Mouse (Mus musculus): ENCODE results near the gene Gm20388. TPM values are rescaled to one million over a fixed set of nuclear protein-coding genes. Genes with fewer than 3 reads are reported as not detected.

Gm20388 gene
- total RNA-seq, 4 experiments from 2014 or later: 0.17 to 15.1 (median 6.6) TPM

GRCm38 (mm10) chr8:122390758-122391157 lies 2480.1 kb downstream of the Gm20388 start:
- DNase-seq (ENCODE audit: low spot score in 2 of 2): no peak

GRCm38 (mm10) chr8:122393717-122394116 lies 2483.1 kb downstream of the Gm20388 start:
- DNase-seq (ENCODE audit: low spot score in 2 of 2): no peak

GRCm38 (mm10) chr8:122395291-122395690 lies 2484.7 kb downstream of the Gm20388 start:
- no peak for DNase-seq (ENCODE audit: low spot score in 2 of 2)

GRCm38 (mm10) chr8:122398186-122398585 lies 2487.5 kb downstream of the Gm20388 start:
- DNase-seq (ENCODE audit: low spot score in 2 of 2): no peak

- no peak for DNase-seq (ENCODE audit: low spot score in 2 of 2)
These were observed 2494.6 kb downstream of the Gm20388 start for GRCm38 (mm10) chr8:122405146-122405805.

- no peak for DNase-seq (ENCODE audit: low spot score in 2 of 2)
These were observed 2497.0 kb downstream of the Gm20388 start for GRCm38 (mm10) chr8:122407678-122408077.

- DNase-seq (ENCODE audit: low spot score in 2 of 2): no peak
These were observed 2503.7 kb downstream of the Gm20388 start for GRCm38 (mm10) chr8:122414311-122414710.

GRCm38 (mm10) chr8:122415554-122415953 lies 2504.9 kb downstream of the Gm20388 start:
- no peak for DNase-seq (ENCODE audit: low spot score in 2 of 2)

GRCm38 (mm10) chr8:122419881-122420555 lies 2509.4 kb downstream of the Gm20388 start:
- no peak for DNase-seq (ENCODE audit: low spot score in 2 of 2)

- no peak for DNase-seq (ENCODE audit: low spot score in 2 of 2)
These were observed 2510.9 kb downstream of the Gm20388 start, which contains the start of gene Il17c for GRCm38 (mm10) chr8:122421376-122422070. Gene Il17c, plus strand, starts transcription at chr8:122422020.

GRCm38 (mm10) chr8:122423217-122423616 lies 2512.6 kb downstream of the Gm20388 start:
- DNase-seq (ENCODE audit: low spot score in 2 of 2): no peak

- DNase-seq (ENCODE audit: low spot score in 2 of 2): no peak
These were observed 2513.0 kb downstream of the Gm20388 start for GRCm38 (mm10) chr8:122423659-122424058.

- DNase-seq (ENCODE audit: low spot score in 2 of 2): no peak
These were observed 2515.5 kb downstream of the Gm20388 start for GRCm38 (mm10) chr8:122426145-122426544.

GRCm38 (mm10) chr8:122427607-122428006 lies 2517.0 kb downstream of the Gm20388 start:
- no peak for DNase-seq (ENCODE audit: low spot score in 2 of 2)

- DNase-seq (ENCODE audit: low spot score in 2 of 2): no peak
These were observed 2517.5 kb downstream of the Gm20388 start for GRCm38 (mm10) chr8:122428163-122428562.

- no peak for DNase-seq (ENCODE audit: low spot score in 2 of 2)
These were observed 2519.5 kb downstream of the Gm20388 start for GRCm38 (mm10) chr8:122430058-122430636.

GRCm38 (mm10) chr8:122430646-122431045 lies 2520.0 kb downstream of the Gm20388 start:
- no peak for DNase-seq (ENCODE audit: low spot score in 2 of 2)

- DNase-seq (ENCODE audit: low spot score in 2 of 2): no peak
These were observed 2521.2 kb downstream of the Gm20388 start for GRCm38 (mm10) chr8:122431694-122432442.

- DNase-seq (ENCODE audit: low spot score in 2 of 2): no peak
These were observed 2522.0 kb downstream of the Gm20388 start, which contains the start of gene Cyba for GRCm38 (mm10) chr8:122432443-122433268. Gene Cyba, minus strand, starts transcription at chr8:122432930.

GRCm38 (mm10) chr8:122433269-122433905 lies 2522.7 kb downstream of the Gm20388 start:
- no peak for DNase-seq (ENCODE audit: low spot score in 2 of 2)
